Mouse (Mus musculus) left cerebral cortex, adult 9 months (tissue): Measurements from ENCODE around the gene Rnf214.

Source experiments
- DNase-seq, 2 experiments: peaks; one replicate each; pipeline ENCODE4 v3.0.0; 2022; ENCODE audit warnings: low spot score in 2 of 2

The Rnf214 gene

DNA sequence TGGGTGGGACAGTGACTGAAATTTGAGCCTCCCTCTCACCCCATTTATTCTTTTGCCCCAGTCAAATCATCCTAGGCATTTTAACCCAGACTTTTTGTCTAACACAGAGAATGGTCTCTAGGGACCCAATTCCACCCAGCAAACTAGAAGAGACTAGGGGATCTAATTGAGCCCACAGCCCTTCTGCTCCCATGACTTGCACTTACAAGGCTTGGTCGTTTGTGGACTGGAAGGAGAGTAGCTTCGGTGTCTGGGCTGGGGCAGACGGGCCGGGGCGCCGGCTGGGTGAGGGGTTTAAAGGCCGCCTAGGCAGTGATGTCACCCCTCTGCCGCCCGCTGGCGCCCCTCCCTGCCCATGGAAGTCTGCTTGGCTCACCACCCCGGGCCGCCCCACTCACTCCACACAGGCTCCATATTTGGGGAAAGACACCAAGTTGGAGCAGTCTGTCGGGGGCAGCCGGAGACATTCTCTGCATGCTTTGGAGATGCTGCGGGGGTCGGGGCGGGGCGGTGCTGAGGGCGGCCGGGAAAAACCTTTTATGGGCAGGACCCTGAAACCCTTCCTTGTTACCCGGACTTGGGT is 29.0 kb upstream of the Rnf214 start, which contains the start of gene Tagln:
Gene Tagln, minus strand, starts transcription at position 431 of the 583 bp plus-strand sequence.
- no peak for DNase-seq

DNA sequence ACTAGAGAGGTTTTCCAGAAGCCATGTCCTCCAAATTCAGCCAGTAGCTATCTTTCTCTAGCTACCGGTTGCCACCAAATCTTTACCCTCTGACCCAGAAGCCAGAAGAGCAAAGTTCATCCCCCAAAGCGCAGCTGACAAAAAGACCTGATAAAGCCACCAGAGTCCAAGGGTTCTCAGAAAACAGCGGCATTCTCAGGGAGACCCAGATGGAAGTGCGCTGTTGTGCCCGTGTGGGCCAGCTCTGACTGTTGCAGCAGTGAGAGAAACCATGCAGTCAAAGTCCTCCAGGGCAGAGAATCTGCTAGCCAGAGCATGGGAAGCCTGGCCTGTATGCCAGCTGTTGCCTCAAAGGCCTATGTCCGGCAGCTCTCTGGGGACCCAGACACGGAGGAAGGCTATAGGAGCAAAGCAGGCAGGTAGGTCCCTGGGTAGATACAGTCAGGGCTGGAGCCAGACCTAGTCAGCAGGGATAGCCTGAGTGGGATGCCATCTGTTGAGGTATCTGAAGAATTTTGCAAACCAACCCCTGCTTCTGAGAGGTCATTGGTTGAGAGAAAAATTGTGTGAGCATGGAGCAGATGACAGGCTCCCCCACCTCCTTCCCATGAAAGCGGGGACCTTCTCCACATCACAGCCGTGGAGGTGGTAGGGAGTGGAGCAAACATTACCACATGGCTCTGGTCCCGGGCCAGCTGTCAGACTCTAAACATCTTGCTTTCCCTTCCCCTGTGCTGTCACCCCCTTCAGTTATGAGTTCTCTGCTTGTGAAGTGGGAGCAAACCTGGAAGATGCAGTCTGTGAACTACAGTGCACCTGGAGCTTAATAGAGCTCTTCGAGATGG is 26.1 kb upstream of the Rnf214 start:
- DNase-seq: peak in 1 of 2 experiments; percentile 39

DNA sequence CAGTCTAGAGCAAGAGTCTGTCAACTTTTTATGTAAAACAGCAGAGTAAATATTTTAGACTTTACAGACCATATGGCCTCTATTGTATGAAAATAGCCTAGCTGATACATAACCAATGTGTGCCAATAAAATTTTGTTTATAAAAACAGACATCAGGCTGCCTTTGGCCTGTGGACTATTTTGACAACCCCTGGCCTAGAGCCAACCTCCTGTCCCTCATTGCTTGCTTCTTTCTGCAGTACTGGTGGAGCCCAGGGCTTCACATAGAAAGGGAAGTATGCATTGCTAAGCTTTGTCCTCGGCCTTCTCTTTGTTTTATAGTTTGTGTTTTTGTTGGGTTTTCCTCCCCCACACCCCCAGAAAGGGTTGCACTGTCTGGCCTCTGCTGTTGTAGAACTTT is 25.2 kb upstream of the Rnf214 start:
- no peak for DNase-seq

DNA sequence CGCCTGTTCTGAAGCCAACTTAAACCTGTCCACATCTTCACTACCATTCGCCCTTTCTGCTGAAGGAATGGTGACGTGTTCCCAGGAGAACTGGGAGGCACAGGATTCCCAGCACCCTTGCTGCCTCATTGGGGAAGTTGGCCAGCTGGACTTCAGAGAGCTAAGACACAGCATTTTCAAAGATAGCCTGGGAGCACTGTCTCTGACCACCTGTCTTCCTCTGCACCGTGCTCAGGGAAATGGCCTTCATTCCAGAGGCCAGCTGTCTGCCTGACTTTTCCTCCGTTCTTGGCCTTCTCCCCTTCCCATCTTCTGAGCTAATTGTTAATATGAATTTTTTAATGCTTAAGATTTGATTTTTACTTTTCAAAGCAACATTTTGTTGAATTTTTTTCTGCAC is 22.6 kb upstream of the Rnf214 start:
- no peak for DNase-seq

DNA sequence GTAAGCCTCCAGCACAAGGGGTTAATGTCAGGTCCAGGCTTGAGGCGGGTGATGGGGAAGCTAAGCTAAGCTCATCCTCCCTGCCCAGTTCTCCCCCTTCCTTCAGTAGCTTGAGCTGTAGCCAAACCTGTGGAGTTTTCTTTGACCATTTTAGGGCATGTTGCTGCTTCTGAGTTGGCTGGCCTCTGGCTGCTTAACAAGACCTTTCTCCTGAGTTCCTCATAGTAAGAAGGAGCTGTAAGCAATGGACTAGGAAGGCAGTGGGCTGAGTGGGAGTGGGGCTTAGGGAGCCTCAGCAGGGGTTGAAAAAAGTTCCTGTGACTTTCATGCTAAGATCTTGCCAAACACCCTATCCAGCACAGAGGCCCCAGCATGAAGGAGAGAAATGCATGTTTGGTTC is 13.2 kb upstream of the Rnf214 start:
- no peak for DNase-seq

DNA sequence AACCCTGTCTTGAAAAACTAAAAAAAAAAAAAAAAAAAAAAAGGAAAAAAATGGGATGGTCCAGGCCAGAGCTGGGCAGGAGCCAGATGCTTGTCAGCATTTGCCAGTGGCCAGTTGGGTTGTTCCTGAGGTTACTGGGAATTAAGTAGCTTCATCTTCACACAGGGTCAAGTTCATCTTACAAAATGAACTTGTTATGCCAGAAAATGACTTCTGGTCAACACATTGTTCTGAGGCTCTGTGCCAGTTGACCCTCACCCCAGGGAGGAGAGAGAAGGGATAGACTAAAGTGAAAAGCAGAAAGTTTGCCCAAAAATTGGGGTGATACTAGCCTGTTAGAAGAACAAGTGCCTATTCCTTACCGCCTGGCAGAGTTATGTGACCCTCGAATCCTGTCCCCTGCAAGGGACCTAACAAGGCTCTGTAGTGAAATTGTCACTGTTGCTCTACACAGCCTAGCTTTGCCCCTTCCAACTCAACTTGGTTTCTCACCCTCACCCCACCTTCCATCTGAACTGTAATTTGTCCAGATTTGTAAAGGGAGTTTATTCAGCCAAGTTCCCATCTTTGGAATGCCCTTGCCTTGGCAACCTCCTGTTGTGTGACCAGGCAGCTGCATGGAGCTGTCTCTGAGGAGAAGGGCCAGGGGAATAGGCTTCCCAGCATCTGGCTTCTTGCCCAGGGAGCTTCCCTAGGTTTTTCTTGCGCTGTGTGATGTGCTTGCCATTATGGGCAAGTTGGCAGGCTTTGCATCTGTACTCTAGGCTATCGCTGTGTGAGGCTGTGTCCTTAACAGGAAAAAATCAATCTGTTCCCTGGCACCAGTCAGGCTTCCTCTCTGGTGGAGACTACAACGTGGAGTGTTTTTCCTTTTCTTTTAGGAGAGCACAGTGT is 10.6 kb upstream of the Rnf214 start:
- peak in 1 of 2 experiments; percentile 49 for DNase-seq

DNA sequence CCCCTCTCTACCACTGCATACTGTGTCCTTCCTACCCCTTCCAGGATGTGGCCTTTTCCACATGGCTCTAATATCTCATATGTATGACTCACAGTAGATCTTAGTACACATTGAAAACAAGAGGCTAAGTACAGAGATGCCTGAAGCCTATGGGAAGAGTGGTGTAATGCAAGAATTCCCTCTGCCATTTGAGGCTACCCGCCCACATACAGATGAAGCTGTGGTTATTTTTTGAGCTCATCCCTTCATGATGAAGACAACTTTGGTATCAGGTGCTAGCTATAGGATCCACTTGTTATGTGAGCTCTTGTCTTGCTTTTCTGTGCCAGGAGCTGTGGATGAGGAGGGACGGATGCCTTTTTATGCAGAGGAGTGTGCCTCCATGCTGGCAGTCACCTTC is 8.9 kb upstream of the Rnf214 start:
- DNase-seq: peak in 1 of 2 experiments; percentile 21

DNA sequence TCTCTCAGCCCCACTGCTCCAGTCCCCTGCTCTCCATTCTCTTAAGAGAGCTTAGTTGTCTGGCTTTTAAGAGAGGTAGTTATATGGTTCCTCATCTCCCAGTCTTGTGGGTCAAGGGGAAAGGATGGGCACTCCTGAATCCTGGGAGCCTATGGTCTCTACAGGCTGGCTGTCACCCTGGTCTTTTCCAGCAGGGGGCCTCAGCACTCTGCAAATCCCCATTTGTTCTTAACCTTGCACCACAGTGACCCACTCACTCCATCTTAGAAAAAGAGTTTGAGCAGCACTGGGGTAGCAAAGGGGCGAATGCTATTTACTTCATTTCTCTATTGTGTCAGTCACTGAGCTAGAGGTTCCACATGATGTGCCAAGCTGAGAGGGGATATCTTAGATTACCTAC is 5.0 kb upstream of the Rnf214 start:
- peak in 1 of 2 experiments; percentile 38 for DNase-seq

DNA sequence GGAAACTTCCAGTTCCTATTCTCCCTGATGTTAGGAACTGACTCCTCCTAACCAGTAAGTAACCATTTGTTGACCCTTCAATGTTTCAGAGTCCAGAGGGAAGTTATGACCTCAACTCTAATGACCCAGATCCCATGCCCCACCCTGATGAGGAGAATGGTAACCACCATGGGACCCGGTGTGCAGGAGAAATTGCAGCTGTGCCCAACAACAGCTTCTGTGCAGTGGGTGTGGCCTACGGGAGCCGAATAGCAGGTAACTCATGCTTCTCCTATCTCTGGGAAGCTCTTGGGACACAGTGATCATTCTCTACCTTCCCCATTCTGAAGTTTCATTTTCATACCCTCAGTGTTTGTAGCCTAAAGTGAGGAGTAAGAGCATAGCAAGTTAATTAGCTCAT is 4.3 kb upstream of the Rnf214 start:
- DNase-seq: no peak

DNA sequence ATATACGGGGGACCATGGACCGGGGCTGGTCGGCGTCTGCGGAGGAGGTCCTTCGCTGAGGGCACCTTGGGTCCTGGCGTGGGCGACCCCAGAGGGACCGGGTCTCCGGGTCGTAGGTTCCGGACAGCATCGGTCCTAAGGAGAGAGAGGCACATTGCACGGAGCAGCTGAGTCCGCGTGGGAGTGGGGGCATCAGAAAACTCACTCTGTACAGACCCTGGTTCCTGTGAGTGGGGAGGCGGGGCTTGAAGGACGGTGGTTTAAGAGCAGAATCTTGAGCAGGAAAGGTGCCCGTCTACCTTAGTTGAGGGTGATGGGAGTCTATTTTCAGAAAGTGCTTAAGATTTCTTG is 342 bp upstream of the Rnf214 start:
- no peak for DNase-seq

DNA sequence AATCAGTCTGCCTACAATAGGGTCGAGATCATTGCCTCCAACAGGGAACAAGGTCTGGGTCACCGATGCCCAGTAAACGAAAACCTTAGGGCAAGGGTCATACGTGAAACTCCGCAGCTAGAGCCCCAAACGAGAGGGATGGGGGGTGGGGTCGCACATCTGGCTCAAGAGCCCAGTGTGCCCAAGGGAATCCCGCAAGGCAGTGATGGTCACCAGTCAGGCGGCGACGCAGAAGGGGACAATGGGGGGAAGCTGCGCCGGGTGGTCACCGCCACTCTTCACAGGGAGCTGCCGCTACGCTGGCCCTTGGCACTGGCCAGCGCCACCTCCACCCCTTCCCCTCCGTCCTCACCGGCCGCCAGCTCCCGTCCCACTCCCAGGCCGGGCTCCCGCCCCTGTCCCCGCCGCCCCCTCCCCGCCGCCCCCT is 887 bp downstream of the Rnf214 start:
- no peak for DNase-seq

DNA sequence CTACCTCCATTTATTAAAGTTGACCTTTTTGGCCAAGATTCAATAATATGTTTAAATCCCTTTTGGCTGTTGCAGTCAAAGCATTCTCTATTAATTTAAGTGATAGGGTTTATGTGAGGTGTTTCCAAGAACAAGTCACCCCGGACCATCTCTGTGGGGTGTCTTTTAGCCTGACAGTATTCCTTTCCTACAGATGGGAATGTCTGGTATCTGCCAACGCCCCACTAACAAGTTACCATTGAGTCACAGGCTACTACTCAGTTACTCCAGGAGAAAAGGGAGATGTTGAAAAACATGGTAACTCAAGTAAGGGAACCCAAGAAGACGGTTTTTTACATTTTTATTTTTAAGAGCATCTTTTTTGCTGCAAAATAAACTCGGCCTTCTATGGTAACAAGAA is 1.5 kb downstream of the Rnf214 start:
- DNase-seq: no peak

DNA sequence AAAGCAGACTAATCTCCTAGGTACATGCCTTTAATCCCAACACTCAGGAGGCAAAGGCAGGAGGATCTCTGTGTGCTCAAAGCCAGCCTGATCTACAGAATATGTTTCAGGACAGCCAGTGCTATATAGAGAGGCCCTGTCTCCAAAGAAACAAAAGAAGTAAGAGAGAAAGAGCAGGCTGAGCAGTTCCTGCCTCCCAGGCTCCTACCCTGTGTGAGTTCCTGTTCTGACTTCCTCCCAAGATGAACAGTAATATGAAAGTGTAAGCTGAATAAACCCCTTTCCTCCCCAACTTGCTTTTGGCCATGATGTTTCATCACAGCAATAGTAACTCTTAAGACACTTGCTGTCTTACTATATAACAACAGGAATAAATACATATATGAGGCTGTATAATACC is 13.0 kb downstream of the Rnf214 start:
- no peak for DNase-seq

DNA sequence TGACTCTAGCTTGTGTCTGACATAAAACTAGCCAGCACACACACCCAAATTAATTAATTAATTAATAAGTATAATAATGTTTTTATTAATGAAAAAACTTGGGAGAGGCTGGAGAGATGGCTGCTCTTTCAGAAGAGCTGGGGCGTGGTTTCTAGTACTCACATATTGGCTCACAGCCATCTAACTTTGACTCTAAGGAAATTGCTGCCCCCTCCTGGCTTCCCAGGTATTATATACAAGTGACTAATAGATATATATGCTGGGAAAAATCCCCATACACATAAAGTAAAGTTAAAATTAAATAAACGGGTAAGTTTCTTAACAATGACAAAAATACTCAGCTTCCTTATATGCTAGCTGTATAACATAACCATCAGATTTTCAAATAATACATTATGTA is 28.8 kb downstream of the Rnf214 start:
- DNase-seq: no peak

DNA sequence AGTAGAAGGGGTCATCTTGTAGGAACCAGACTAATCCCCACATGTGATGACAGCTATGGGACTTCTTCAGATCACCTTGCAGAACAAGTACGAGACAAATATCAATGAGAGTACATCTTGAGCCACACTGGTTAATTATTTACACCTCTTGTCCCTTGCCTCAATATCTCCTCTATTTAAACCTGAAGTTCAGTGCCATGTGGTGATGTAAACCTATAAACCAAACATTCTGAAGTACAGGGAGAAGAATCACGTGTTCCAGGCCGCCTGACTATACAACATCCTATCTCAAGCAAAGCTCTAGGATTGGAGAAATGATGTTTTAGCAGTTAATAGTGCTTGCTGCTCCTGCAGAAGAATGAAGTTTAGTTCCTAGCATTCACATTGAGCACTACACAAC is 36.4 kb downstream of the Rnf214 start:
- no peak for DNase-seq

DNA sequence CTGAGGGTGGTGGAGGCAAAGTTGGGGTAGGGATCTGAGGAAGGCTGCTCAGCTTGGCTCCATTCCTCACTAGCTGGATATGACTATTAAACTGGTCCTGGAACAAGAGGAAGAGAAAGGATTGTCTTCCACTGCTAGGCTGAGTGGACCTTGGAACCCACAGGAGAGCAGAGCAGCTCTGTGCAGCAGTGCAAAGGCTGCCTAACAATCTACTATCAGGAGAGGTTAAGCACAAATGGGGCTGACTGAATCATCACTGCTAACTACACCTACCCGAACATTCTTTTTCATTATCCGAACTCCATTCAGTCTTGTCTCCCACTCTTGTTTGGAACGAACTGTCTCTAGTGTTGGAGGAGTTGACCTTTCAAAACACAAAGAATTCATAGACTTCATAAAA is 37.5 kb downstream of the Rnf214 start:
- DNase-seq: no peak

DNA sequence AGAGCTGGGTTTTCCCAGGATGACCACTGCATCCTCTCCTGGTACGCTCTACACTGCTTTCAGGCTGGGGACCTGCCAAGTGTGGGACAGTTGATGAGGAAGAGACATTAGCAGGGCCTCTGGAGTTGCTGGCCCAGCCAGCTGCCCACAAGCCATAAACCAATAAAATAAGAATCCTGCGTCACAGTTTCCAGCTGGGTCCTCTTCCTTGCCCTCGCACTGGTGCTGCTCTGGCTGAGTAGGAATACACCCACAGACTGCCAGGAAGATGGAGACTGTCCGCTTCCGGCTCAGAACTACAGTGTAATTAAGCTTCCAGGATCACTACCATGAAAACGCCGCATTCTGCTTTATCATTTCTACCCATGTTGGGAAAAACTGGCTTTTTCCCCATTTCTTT is 44.9 kb downstream of the Rnf214 start:
- DNase-seq: no peak

DNA sequence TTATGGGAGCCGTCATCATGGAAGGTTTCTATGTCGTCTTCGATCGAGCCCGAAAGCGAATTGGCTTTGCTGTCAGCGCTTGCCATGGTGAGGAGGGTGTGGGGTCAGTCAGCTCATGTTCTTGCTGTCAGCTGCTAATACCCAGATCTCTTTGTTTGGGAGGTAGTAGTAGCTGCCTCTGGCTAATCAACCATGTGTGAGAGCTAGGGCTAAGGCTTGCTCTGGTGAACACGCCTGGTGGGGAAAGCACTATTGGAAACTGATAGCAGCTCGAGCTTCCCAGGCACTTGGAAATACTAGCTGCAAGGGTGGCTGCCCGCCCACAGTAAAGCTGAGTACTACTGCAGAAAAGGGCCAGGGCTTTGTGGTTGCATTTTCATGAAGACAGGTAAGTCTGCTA is 47.3 kb downstream of the Rnf214 start:
- no peak for DNase-seq

DNA sequence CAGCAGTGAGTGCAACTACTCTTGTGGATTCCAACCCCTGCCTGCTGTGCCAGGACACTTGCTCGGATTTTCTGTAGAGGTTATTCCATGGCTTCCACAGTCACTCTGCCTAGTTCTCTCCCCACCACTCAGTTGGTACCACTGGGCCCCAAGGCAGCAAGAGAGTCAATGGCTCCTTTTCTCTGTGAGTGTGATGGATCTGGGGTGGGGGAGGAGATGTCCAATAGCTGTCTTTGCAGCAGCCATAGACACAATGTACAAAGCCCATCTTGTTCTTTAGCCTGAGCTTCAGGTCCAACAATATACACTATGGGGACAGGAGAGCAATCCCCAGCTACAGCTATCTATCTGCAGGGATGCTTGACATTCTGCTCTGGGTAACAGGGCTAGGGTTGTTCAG is 52.6 kb downstream of the Rnf214 start:
- DNase-seq: no peak

DNA sequence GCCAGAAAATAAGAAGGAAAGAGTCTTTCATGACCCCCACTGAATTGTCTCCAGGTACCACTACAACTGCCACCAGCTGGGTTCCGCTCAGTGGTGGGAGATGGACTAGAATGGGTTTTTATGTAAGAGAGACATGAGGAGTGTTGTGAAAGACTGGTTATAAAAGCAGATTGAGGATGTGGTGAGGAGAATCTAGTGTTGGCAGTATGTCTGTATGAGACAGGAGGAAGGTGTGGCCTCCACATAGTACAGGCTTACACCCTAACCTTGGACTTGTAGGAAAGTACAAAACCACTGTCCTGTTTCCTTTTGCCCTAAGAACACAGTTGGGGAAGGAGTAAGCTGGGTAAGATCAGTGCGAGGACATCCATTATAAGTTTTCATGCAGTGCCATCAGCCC is 53.0 kb downstream of the Rnf214 start:
- DNase-seq: no peak

DNA sequence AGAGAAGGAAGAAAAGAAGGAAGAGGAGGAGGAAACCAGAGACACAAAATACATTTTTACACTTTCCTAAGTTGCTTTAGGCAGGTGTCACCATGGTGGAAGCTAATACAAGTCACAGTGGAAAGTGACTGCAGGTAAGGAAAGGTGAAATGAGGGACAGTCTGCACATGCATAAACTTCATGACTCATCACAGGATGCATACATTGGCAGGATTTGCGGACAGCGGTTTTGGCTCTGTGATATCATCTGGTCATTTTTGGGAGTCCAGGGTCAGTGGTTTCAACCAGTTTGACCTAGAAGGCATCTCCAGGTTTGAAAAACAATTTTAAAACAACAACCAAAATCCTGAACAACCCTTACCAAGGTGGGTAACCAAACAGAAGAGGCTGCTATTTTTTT is 54.9 kb downstream of the Rnf214 start:
- no peak for DNase-seq

DNA sequence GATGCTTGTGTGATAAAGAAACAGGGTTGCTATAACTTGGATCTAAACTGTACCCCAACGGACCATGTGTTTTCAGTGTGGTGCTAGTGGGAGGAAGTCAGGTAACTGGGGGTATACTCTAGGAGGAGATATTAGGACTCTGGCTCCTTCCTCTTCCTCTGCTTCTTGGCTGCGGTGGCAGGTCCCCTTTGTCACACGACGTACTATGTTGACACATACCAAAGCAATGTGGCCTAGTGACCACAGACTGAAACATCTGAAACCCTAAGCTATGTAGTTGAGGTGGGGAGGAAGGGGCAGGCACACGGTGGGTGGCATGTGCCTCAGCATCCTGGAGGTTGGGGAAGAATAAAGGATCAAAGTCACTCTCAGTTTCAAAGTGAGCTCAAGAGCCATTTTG is 55.4 kb downstream of the Rnf214 start:
- no peak for DNase-seq
